Mouse (Mus musculus): ENCODE measurements around the gene Prima1. TPM values are rescaled to one million over a fixed set of nuclear protein-coding genes. Genes with fewer than 3 reads are reported as not detected.
A peak's percentile ranks its signal among the peaks of the same experiment; 100 is the strongest.

The Prima1 gene
- polyA plus RNA-seq, 1 experiment from 2014 or later = 0.49 TPM

DNA sequence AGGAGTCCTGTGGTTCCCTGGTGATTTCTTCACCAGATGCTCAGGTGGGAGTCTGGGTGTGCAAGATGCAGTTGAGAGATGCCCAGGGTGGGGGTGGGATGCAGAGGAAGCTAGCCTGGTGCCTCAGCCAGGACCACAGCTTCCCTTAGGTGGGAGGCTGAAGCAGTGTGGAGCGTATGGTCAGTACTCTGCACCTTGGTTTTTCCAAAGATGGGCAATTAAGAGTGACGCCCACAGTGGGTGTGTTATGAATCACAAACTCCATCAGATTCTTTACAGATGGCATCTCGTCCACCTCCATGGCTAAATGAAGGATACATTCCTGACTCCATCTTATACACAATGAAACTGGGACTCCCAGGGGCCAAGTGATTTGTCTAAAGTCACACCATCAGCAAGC lies 30.2 kb upstream of the Prima1 start:
- no peaks in the 10 kb centered on the region for H3K36me3 ChIP-seq (ENCODE audit: control insufficient read depth, insufficient read depth, low read length)
- no peak overlapping the region for H3K27ac ChIP-seq (ENCODE audit: low read depth, low read length)
- H3K27me3 ChIP-seq (ENCODE audit: control insufficient read depth, insufficient read depth, low read length) = no peaks in the 10 kb centered on the region
- H3K4me2 ChIP-seq (replicated peaks; ENCODE audit: low read depth, low read length) = no peak overlapping the region
- no peaks in the 10 kb centered on the region for H3K4me1 ChIP-seq (ENCODE audit: control insufficient read depth, insufficient read depth, low read length)
- WGBS = 88% methylated on average over 3 of the region's 3 CpGs
- no peak for ATAC-seq (ENCODE audit: low FRiP score, low TSS enrichment)
- no peak overlapping the region for H3K4me3 ChIP-seq (ENCODE audit: low read length)
- no peaks in the 10 kb centered on the region for H3K9me3 ChIP-seq (ENCODE audit: control insufficient read depth, low read length)
- no peak overlapping the region for H3K9ac ChIP-seq (ENCODE audit: low read depth, low read length)

DNA sequence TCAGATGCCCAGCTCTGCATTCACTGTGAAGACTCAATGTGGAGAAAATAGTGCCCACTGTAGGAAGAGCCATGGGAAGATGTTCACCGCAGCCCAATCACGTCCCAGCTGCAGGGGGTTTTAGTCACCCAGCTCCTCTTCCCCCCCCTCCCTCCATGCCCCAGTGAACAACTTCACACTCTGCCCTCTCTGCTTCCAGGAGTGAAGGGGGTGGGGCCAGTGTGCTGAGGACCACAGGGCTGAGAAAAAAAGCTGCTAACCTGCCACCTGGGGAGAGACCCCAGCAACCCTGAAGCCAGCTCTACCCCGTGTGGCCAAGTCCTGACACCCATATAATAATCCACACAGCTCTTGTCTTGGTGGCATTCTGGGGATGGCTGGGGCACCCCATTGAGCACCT lies 24.7 kb upstream of the Prima1 start:
- no peaks in the 10 kb centered on the region for H3K9me3 ChIP-seq (ENCODE audit: control insufficient read depth, low read length)
- no peaks in the 10 kb centered on the region for H3K4me1 ChIP-seq (ENCODE audit: control insufficient read depth, insufficient read depth, low read length)
- no peaks in the 10 kb centered on the region for H3K36me3 ChIP-seq (ENCODE audit: control insufficient read depth, insufficient read depth, low read length)
- no peaks in the 10 kb centered on the region for H3K27me3 ChIP-seq (ENCODE audit: control insufficient read depth, insufficient read depth, low read length)
- no peak overlapping the region for H3K4me3 ChIP-seq (ENCODE audit: low read length)
- no peak overlapping the region for H3K27ac ChIP-seq (ENCODE audit: low read depth, low read length)
- 14% methylated on average over 3 of the region's 3 CpGs for WGBS
- peak; percentile 54; the same call in 1 of the 2 replicates for ATAC-seq (ENCODE audit: low FRiP score, low TSS enrichment)
- H3K9ac ChIP-seq (ENCODE audit: low read depth, low read length) = no peak overlapping the region
- no peak overlapping the region for H3K4me2 ChIP-seq (replicated peaks; ENCODE audit: low read depth, low read length)

DNA sequence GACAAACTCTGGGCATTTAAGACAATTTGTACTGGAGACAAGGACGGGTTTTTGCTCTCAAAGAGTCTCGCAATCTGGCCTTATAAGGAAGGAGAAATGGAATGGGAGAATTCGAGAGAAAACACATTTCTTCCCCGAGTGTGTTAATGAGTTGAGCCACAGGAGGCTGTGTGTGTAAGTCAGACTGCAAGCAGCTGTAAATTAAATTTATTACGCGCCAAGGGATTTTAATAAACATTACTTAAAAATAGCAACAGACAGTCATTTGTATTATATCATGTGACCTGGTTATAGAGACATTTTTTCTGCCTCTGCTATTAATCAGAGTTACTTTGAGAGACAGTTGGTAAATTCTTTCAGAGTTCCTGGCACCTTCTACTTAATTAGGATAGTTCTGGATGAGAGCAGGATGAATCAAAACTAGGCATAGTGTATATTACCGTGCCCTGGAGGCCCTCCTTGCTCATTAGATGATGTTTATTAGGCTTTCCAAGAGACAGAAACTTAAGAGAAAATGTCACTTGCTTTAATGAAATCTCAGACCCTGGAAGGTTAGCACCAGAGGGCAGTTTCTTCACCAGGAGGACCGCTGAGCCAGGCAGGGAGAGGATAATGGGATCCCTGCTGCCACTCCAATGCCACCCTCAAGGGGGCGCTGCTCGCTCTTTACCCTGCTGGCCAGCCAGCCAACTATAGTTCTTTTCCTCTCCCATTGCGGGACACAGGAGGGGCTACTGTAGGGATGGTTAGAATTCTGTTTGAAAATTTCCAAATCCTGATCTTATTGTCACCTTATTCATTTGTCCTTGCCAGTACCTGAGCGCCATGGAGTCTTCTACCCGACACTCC lies 20.3 kb upstream of the Prima1 start:
- Histone ChIP-seq H3K27ac (ENCODE audit: low read depth, low read length) (no peak overlapping the region), H3K9me3 (ENCODE audit: control insufficient read depth, low read length) (no peaks in the 10 kb centered on the region), H3K4me2 (replicated peaks; ENCODE audit: low read depth, low read length) (no peak overlapping the region), H3K4me1 (ENCODE audit: control insufficient read depth, insufficient read depth, low read length) (no peaks in the 10 kb centered on the region), H3K36me3 (ENCODE audit: control insufficient read depth, insufficient read depth, low read length) (no peaks in the 10 kb centered on the region), H3K27me3 (ENCODE audit: control insufficient read depth, insufficient read depth, low read length) (no peaks in the 10 kb centered on the region), H3K4me3 (ENCODE audit: low read length) (no peak overlapping the region), H3K9ac (ENCODE audit: low read depth, low read length) (no peak overlapping the region)
- no peak for ATAC-seq (ENCODE audit: low FRiP score, low TSS enrichment)
- 55% methylated on average over 13 of the region's 13 CpGs for WGBS

DNA sequence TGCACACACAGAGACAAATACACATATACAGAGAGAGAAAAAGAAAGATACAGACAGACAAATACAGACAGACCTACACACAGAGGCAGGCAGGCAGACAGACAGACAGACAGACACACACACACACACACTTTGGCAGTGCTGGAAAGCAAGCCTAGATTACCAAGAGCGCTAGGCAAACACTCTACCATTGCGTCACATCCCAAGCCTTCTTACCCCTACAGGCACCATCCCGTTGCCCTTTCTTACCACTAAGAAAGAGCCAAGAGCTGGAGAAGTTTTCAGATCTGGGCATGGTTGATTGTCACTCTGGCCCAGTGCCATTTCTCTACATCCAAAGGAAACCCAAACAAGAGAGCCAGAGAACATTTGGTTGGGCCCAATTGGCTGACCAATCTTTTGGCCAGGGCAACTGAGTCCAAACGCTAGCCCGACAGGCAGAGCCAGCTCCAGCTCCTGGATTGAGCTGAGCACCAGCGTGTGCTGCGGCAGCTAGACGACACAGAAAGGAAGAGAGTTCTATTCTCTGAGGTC lies 11.0 kb upstream of the Prima1 start:
- no peak for ATAC-seq (ENCODE audit: low FRiP score, low TSS enrichment)
- H3K4me1 ChIP-seq (ENCODE audit: control insufficient read depth, insufficient read depth, low read length) = no peaks in the 10 kb centered on the region
- no peak overlapping the region for H3K4me3 ChIP-seq (ENCODE audit: low read length)
- WGBS = 93% methylated on average over 8 of the region's 8 CpGs
- H3K4me2 ChIP-seq (replicated peaks; ENCODE audit: low read depth, low read length) = no peak overlapping the region
- H3K27ac ChIP-seq (ENCODE audit: low read depth, low read length) = no peak overlapping the region
- H3K9ac ChIP-seq (ENCODE audit: low read depth, low read length) = no peak overlapping the region
- H3K9me3 ChIP-seq (ENCODE audit: control insufficient read depth, low read length) = no peaks in the 10 kb centered on the region
- H3K36me3 ChIP-seq (ENCODE audit: control insufficient read depth, insufficient read depth, low read length) = no peaks in the 10 kb centered on the region
- no peaks in the 10 kb centered on the region for H3K27me3 ChIP-seq (ENCODE audit: control insufficient read depth, insufficient read depth, low read length)

DNA sequence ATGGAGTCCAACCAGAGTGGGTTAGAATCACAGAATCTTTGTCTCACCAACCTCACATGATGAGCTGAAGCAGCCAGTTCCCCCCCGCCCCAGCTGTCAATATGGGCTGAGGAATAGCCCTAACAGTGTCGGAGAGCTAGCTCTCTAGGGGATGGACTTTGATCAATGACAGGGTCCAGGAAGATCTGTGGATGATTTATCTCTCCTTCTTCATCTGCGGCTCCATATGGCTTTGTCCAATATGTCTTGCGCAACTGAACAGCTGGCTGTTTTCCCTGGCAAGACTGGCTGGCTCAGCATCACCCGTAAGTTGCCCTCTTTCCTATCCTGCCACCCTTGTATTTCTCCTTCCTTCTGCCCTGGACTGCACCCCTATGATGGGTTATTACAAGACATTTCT lies 9.2 kb upstream of the Prima1 start:
- no peaks in the 10 kb centered on the region for H3K36me3 ChIP-seq (ENCODE audit: control insufficient read depth, insufficient read depth, low read length)
- H3K27ac ChIP-seq (ENCODE audit: low read depth, low read length) = no peak overlapping the region
- H3K4me3 ChIP-seq (ENCODE audit: low read length) = no peak overlapping the region
- no peak overlapping the region for H3K4me2 ChIP-seq (replicated peaks; ENCODE audit: low read depth, low read length)
- H3K27me3 ChIP-seq (ENCODE audit: control insufficient read depth, insufficient read depth, low read length) = no peaks in the 10 kb centered on the region
- H3K4me1 ChIP-seq (ENCODE audit: control insufficient read depth, insufficient read depth, low read length) = no peaks in the 10 kb centered on the region
- no peak overlapping the region for H3K9ac ChIP-seq (ENCODE audit: low read depth, low read length)
- WGBS = 72% methylated on average over 5 of the region's 5 CpGs
- no peak for ATAC-seq (ENCODE audit: low FRiP score, low TSS enrichment)
- no peaks in the 10 kb centered on the region for H3K9me3 ChIP-seq (ENCODE audit: control insufficient read depth, low read length)

DNA sequence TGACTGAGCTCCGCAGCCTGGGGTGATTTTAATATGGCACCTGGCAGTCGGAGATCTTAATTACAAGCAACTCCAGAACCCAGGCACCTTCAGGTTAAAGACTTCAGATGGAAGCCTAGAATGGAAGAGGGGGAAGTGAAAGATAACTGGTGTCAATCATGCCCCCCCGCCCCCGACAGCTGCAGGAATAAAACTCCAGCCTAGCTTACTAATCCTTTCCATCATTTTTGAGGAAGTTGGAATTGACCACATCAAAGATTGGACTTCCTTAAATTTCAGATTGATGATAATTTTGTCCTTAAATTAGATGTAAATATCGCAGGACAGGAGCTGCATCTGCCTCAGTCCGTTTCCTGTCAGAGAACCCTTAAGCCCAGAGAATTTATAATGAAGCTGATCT lies 8.4 kb upstream of the Prima1 start:
- H3K4me2 ChIP-seq (replicated peaks; ENCODE audit: low read depth, low read length) = no peak overlapping the region
- no peaks in the 10 kb centered on the region for H3K27me3 ChIP-seq (ENCODE audit: control insufficient read depth, insufficient read depth, low read length)
- H3K27ac ChIP-seq (ENCODE audit: low read depth, low read length) = no peak overlapping the region
- no peak overlapping the region for H3K4me3 ChIP-seq (ENCODE audit: low read length)
- no peaks in the 10 kb centered on the region for H3K4me1 ChIP-seq (ENCODE audit: control insufficient read depth, insufficient read depth, low read length)
- H3K36me3 ChIP-seq (ENCODE audit: control insufficient read depth, insufficient read depth, low read length) = no peaks in the 10 kb centered on the region
- no peak for ATAC-seq (ENCODE audit: low FRiP score, low TSS enrichment)
- no peaks in the 10 kb centered on the region for H3K9me3 ChIP-seq (ENCODE audit: control insufficient read depth, low read length)
- H3K9ac ChIP-seq (ENCODE audit: low read depth, low read length) = no peak overlapping the region
- WGBS = 81% methylated on average over 6 of the region's 6 CpGs

DNA sequence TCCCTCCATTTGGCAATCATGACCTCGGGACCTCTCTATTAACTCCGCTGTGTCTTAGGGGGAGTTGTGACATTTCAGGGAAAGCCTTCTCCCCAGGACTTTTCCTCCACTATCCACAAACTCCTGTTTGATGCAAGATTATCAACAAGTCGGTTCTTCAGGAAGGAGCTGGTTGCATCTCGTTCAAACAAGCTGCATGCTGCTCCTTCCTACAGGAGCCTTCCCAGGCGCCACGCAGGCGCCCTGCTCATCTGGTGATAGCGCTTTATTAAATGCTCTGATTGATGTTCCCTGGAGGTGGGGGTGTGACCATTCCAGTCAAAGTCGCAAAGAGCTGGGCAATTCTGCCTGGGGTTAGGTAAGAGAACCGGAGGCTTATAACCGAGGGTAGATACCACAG lies 1.1 kb upstream of the Prima1 start:
- Histone ChIP-seq H3K9me3 (ENCODE audit: control insufficient read depth, low read length) (no peaks in the 10 kb centered on the region), H3K4me1 (ENCODE audit: control insufficient read depth, insufficient read depth, low read length) (peaks cover 7% of the 10 kb centered on the region; the same call in 1 of the 2 replicates), H3K9ac (ENCODE audit: low read depth, low read length) (peak overlapping the region; percentile 20; the same call in 1 of the 2 replicates), H3K27me3 (ENCODE audit: control insufficient read depth, insufficient read depth, low read length) (peaks cover 12% of the 10 kb centered on the region), H3K4me2 (replicated peaks; ENCODE audit: low read depth, low read length) (peak overlapping the region; percentile 91), H3K27ac (ENCODE audit: low read depth, low read length) (no peak overlapping the region), H3K4me3 (ENCODE audit: low read length) (peak overlapping the region; percentile 70; the same call in 1 of the 2 replicates), H3K36me3 (ENCODE audit: control insufficient read depth, insufficient read depth, low read length) (no peaks in the 10 kb centered on the region)
- 7% methylated on average over 11 of the region's 11 CpGs for WGBS
- ATAC-seq (ENCODE audit: low FRiP score, low TSS enrichment) = no peak

DNA sequence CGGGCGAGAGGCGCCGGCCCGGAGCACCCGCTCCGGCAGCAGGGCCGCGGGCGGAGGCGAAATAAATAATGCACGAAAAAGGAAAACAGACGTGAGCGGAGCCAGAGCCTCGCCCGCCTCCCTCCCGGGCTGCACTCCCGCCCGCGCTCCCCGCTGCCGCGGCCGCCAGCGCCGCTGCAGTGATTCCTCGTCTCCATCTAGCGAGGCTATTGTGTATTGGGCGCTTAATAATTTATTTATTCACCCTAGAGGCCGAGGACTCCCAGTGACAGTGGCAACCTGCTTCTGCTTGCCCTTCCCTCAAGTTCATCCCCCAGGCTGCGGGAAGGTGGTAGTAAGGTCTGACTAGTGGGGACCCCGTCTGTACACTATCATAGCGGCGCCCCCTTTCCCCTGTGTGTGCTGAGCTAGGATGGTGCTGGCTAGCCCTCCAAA lies 658 bp upstream of the Prima1 start:
- Histone ChIP-seq H3K4me2 (replicated peaks; ENCODE audit: low read depth, low read length) (peak overlapping the region; percentile 91), H3K27ac (ENCODE audit: low read depth, low read length) (peak overlapping the region; percentile 77), H3K9ac (ENCODE audit: low read depth, low read length) (peak overlapping the region; percentile 73), H3K27me3 (ENCODE audit: control insufficient read depth, insufficient read depth, low read length) (peaks cover 12% of the 10 kb centered on the region), H3K4me3 (ENCODE audit: low read length) (peak overlapping the region; percentile 70), H3K36me3 (ENCODE audit: control insufficient read depth, insufficient read depth, low read length) (no peaks in the 10 kb centered on the region), H3K9me3 (ENCODE audit: control insufficient read depth, low read length) (no peaks in the 10 kb centered on the region), H3K4me1 (ENCODE audit: control insufficient read depth, insufficient read depth, low read length) (peaks cover 7% of the 10 kb centered on the region; the same call in 1 of the 2 replicates)
- peak; percentile 76 for ATAC-seq (ENCODE audit: low FRiP score, low TSS enrichment)
- under 1% methylated on average over 34 of the region's 34 CpGs for whole genome bisulfite sequencing
